Mouse (Mus musculus): ENCODE measurements at regions not wholly inside any gene's neighbourhood (a gene's known extent, or its start where the extent isn't known, plus 50 kb on each side); places are given as distances from the start of the nearest gene placed in this dataset.

GRCm38 (mm10) chr6:66480207-66480606, 55.0 kb upstream of the Mad2l1 start:
- DNase-seq (ENCODE audit: low spot score), result peak; percentile 62

DNA sequence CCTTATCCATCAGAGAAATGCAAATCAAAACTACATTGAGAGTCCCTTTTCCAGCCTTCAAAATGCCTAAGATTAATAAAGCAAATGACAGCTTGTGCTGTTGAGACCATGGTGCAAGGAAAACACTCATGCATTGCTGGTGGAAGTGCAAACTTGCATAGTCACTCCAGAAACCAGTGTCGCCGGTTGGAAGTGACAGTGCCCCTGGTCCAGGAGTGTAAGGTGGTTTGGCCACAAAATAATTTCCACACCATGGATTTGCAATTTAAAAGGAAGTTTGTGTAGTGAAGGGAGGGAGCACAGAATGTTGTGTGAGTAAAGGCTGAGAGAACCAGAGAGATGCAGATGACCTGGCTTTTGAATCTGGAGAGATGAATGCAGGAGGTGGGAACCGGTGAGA, 52.4 kb upstream of the Mad2l1 start:
- no peak for DNase-seq (ENCODE audit: low spot score)

Data from thymus, postnatal 0 days (tissue).